Mouse (Mus musculus): ENCODE results near the gene Sit1. TPM values are rescaled to one million over a fixed set of nuclear protein-coding genes. Genes with fewer than 3 reads are reported as not detected.

Sit1 gene
- polyA plus RNA-seq (2014; fragmentation: Illumina TruSeq; extraction: RNeasy Lipid Tissue Mini Kit (QIAGEN cat#74804); ENCODE audit: low read depth, low replicate concordance) = not detected

DNA sequence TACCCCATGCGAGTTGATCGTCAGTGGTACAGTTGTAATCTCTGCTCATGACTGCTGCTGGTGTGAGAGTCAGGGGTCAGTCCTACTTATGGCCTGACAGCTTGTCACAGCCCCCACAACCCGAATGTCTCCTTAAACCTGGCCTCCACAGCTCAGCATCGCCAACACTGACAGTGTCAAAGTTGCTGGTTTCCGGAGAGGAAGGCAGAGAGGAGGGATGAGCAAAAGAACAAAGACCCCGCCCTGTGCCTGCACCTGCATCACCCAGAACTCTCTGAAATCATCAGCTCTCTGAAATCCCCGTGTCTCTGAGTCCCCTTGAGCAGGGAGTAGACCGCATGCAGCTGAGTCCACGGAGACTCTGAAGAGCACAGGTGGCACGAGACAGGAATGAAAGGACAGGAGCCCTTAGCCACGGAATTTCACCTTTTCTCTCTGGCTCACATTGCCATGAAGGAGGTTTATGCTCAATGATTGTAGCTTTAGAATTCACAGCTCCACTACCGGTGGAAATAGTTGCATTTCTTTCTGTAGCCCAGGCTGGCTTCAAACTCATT is at the start of gene Sit1:
TSS of gene Sit1 (minus strand) at position 200 of the 557 bp plus-strand sequence.

DNA sequence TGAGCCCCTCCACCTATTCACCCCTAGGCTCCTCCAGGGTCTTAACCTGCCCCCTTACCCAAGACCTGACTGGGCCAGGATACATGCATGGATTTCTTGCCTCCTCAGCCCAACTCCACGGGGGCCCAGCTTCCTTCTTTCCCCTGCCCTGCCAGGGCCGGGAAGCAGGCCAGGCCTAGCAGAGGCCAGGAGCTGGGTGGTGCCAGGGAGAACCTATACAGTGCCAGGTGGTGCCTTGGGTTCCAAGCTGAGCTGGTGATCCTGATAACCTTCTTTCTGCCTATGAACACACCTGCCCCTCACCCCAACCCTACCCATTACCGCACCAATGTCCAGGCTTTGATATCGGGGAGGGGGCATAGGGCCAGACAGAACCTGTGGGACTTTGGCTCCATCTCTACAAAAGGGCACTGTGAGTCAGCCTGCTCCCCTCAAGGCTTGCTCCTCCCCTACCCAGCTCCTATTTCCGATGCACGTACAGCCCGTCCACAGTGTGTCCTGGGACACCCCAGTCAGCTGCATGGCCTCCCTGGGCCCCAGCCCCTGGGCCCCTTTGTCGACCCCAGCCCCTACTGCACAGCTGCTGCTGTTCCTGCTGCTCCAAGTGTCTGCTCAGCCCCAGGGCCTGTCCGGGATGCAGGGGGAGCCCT is 23.1 kb upstream of the Sit1 start, which contains the start of gene Car9:
TSS of gene Car9 (plus strand) at position 431 of the 650 bp plus-strand sequence.

DNA sequence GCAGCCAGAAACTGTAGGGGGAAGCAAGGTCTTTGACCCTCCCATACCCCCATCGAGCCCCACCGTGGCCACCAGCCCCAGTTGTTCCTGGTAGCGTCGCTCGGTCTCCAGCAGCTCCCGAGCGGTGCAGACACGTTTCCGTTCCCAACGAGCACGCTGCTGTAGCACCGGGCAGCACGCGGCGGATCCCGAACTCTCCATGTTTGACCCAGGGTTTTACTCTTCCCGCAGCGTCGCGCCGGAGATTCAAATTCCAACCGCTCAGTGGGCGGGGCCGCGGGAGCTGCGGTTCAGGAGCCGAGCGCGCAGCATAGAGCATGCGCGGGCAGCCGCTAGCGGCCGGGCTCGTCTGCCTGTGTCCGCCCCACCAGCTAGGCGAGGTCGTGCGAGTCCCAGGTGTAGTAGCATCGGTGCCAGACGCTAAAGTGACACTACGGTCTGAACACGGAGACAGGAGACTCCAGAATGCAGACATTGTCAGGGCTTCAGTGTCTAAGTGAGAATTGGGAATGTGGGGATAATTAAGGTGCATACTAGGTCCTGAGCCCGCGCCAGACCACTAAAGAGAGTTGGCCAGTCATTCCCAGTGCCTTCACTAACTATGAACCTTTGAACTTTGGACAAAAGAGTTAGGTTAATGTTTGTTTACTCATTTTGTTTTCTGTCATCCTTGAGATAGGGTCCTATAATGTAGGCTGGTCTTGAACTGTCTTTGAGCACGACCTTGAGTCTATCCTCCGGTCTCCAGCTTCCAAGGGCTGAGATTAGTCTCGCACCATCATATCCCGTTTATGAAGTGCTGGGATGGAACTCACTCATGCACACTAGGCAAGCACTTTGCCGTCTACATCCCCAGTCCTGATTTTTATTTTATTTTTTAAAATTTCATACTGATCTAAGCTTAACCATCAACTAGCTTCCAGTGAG is 16.1 kb upstream of the Sit1 start, which contains the start of gene Arhgef39:
TSS of gene Arhgef39 (minus strand) at position 289 of the 927 bp plus-strand sequence.

DNA sequence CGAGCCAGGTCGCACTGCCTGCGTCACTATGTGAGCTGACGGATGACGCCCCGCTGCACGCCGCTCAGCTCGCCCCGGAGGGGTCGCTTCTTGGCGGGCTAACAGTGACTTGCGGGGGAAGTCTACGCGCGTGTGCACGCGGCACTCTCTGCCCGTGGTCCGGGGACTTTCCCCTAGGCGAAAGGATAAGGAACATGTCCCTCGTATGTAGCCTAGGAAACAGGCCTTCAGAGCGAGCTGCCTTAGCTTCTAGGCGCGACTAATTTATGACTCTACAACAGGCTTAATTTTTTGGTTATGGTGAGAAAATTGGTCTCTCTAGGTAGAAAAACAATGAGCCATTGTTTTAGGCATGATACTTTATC is 9.3 kb upstream of the Sit1 start, which contains the start of gene Ccdc107:
TSS of gene Ccdc107 (plus strand) at position 80 of the 365 bp plus-strand sequence.

GRCm38 (mm10) chr4:43454041-43454836 is 29.3 kb downstream of the Sit1 start, which contains the start of gene Cd72:
Gene Cd72, minus strand, starts transcription at chr4:43454628.

DNA sequence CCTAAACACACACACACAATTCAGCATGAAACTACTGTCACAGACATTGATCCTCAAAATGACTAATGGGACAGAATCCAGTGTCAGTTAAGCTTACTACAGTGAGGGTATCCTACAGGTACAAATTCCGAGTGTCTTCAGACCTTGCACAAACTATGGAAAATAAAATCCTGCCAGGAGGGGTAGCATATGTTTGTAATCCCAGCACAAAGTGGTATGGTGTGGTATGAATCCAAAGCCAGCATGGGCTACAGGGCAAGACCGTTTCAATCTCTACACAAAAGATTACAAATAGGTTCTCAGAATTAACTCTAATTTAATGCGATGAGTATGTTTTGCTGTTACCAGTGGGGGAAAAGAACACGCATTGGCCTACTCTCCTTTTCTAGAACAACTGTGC is 41.9 kb downstream of the Sit1 start, which contains the start of gene Tesk1:
TSS of gene Tesk1 (plus strand) at position 301 of the 400 bp plus-strand sequence.

Other genes with a start within 250 kb of the Sit1 start
- gene Atp8b5, start 216.6 kb downstream of the Sit1 start, polyA plus RNA-seq (2014; fragmentation: Illumina TruSeq; extraction: RNeasy Lipid Tissue Mini Kit (QIAGEN cat#74804); ENCODE audit: low read depth, low replicate concordance) = 1.1 TPM
- gene Rusc2, start 101.8 kb downstream of the Sit1 start, polyA plus RNA-seq (2014; fragmentation: Illumina TruSeq; extraction: RNeasy Lipid Tissue Mini Kit (QIAGEN cat#74804); ENCODE audit: low read depth, low replicate concordance) = 0.16 TPM
- gene Fam166b, start 54.6 kb downstream of the Sit1 start, polyA plus RNA-seq (2014; fragmentation: Illumina TruSeq; extraction: RNeasy Lipid Tissue Mini Kit (QIAGEN cat#74804); ENCODE audit: low read depth, low replicate concordance) = not detected
- gene Tesk1, start 41.8 kb downstream of the Sit1 start, polyA plus RNA-seq (2014; fragmentation: Illumina TruSeq; extraction: RNeasy Lipid Tissue Mini Kit (QIAGEN cat#74804); ENCODE audit: low read depth, low replicate concordance) = 0.88 TPM
- 8.8 TPM for gene Cd72, start 29.1 kb downstream of the Sit1 start, polyA plus RNA-seq (2014; fragmentation: Illumina TruSeq; extraction: RNeasy Lipid Tissue Mini Kit (QIAGEN cat#74804); ENCODE audit: low read depth, low replicate concordance)
- 10.5 TPM for gene Ccdc107, start 9.2 kb upstream of the Sit1 start, polyA plus RNA-seq (2014; fragmentation: Illumina TruSeq; extraction: RNeasy Lipid Tissue Mini Kit (QIAGEN cat#74804); ENCODE audit: low read depth, low replicate concordance)
- 22.4 TPM for gene Arhgef39, start 16.0 kb upstream of the Sit1 start, polyA plus RNA-seq (2014; fragmentation: Illumina TruSeq; extraction: RNeasy Lipid Tissue Mini Kit (QIAGEN cat#74804); ENCODE audit: low read depth, low replicate concordance)
- 22.6 TPM for gene Car9, start 23.2 kb upstream of the Sit1 start, polyA plus RNA-seq (2014; fragmentation: Illumina TruSeq; extraction: RNeasy Lipid Tissue Mini Kit (QIAGEN cat#74804); ENCODE audit: low read depth, low replicate concordance)
- gene Tpm2, start 40.0 kb upstream of the Sit1 start, polyA plus RNA-seq (2014; fragmentation: Illumina TruSeq; extraction: RNeasy Lipid Tissue Mini Kit (QIAGEN cat#74804); ENCODE audit: low read depth, low replicate concordance) = 135 TPM
- 13.0 TPM for gene Creb3, start 78.6 kb upstream of the Sit1 start, polyA plus RNA-seq (2014; fragmentation: Illumina TruSeq; extraction: RNeasy Lipid Tissue Mini Kit (QIAGEN cat#74804); ENCODE audit: low read depth, low replicate concordance)
- gene Tln1, start 79.0 kb upstream of the Sit1 start, polyA plus RNA-seq (2014; fragmentation: Illumina TruSeq; extraction: RNeasy Lipid Tissue Mini Kit (QIAGEN cat#74804); ENCODE audit: low read depth, low replicate concordance) = 75.7 TPM
- 5.5 TPM for gene Rgp1, start 95.0 kb upstream of the Sit1 start, polyA plus RNA-seq (2014; fragmentation: Illumina TruSeq; extraction: RNeasy Lipid Tissue Mini Kit (QIAGEN cat#74804); ENCODE audit: low read depth, low replicate concordance)
- gene Gba2, start 95.1 kb upstream of the Sit1 start, polyA plus RNA-seq (2014; fragmentation: Illumina TruSeq; extraction: RNeasy Lipid Tissue Mini Kit (QIAGEN cat#74804); ENCODE audit: low read depth, low replicate concordance) = 1.9 TPM
- not detected for gene Msmp, start 100.8 kb upstream of the Sit1 start, polyA plus RNA-seq (2014; fragmentation: Illumina TruSeq; extraction: RNeasy Lipid Tissue Mini Kit (QIAGEN cat#74804); ENCODE audit: low read depth, low replicate concordance)
- gene Npr2, start 148.2 kb upstream of the Sit1 start, polyA plus RNA-seq (2014; fragmentation: Illumina TruSeq; extraction: RNeasy Lipid Tissue Mini Kit (QIAGEN cat#74804); ENCODE audit: low read depth, low replicate concordance) = 3.2 TPM
- not detected for gene Spag8, start 169.9 kb upstream of the Sit1 start, polyA plus RNA-seq (2014; fragmentation: Illumina TruSeq; extraction: RNeasy Lipid Tissue Mini Kit (QIAGEN cat#74804); ENCODE audit: low read depth, low replicate concordance)
- 8.2 TPM for gene Hint2, start 172.7 kb upstream of the Sit1 start, polyA plus RNA-seq (2014; fragmentation: Illumina TruSeq; extraction: RNeasy Lipid Tissue Mini Kit (QIAGEN cat#74804); ENCODE audit: low read depth, low replicate concordance)
- 2.7 TPM for gene Tmem8b, start 185.2 kb upstream of the Sit1 start, polyA plus RNA-seq (2014; fragmentation: Illumina TruSeq; extraction: RNeasy Lipid Tissue Mini Kit (QIAGEN cat#74804); ENCODE audit: low read depth, low replicate concordance)
- gene Fam221b, start 185.4 kb upstream of the Sit1 start, polyA plus RNA-seq (2014; fragmentation: Illumina TruSeq; extraction: RNeasy Lipid Tissue Mini Kit (QIAGEN cat#74804); ENCODE audit: low read depth, low replicate concordance) = 0.47 TPM
- gene Olfr70, start 217.1 kb upstream of the Sit1 start, polyA plus RNA-seq (2014; fragmentation: Illumina TruSeq; extraction: RNeasy Lipid Tissue Mini Kit (QIAGEN cat#74804); ENCODE audit: low read depth, low replicate concordance) = not detected
- gene Olfr71, start 226.5 kb upstream of the Sit1 start, polyA plus RNA-seq (2014; fragmentation: Illumina TruSeq; extraction: RNeasy Lipid Tissue Mini Kit (QIAGEN cat#74804); ENCODE audit: low read depth, low replicate concordance) = not detected
- gene Hrct1, start 243.5 kb upstream of the Sit1 start, polyA plus RNA-seq (2014; fragmentation: Illumina TruSeq; extraction: RNeasy Lipid Tissue Mini Kit (QIAGEN cat#74804); ENCODE audit: low read depth, low replicate concordance) = not detected
- 0.54 TPM for gene Spaar, start 246.3 kb upstream of the Sit1 start, polyA plus RNA-seq (2014; fragmentation: Illumina TruSeq; extraction: RNeasy Lipid Tissue Mini Kit (QIAGEN cat#74804); ENCODE audit: low read depth, low replicate concordance)